Mouse (Mus musculus) liver, adult 2 months (tissue): ENCODE data around the gene Adamts8.

ENCODE experiments used
- CTCF ChIP-seq: fragments of 200-500 bp; IDR thresholded peaks from 2 replicates; pipeline ENCODE4 v1.5.1; 2011; ENCODE audit warnings: low read depth, low read length, control low read depth
- POLR2A ChIP-seq: fragments of 200-500 bp; IDR thresholded peaks from 2 replicates; pipeline ENCODE4 v1.6.1; 2011; ENCODE audit warnings: low read length, control low read depth; ENCODE audit not compliant: insufficient read depth; ENCODE audit errors: extremely low read depth

DNA sequence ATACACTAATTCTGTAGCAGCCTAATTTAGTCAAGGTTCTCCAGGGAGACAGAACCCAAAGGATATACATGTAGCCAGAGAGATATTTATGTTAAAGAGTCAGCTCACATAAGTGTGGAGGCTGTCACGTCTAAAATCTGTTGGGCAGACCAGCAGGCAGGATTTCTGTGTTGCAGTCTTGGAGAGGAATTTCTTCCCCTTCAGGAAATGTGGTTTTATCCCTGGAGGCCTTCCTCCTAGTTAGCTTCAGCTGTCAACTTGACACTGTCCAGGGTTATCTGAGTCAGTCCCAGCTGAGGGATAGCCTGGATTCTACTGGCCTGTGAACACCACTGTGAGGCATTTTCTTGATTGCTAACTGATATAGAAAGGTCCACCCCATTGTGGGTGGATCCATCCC, 69.2 kb downstream of the Adamts8 start:
- TF ChIP-seq CTCF (no peak), POLR2A (no peak)
